Mouse (Mus musculus) heart, embryonic 10.5 days (tissue): ENCODE measurements around the gene Flcn. TPM values are rescaled to one million over a fixed set of nuclear protein-coding genes. Genes with fewer than 3 reads are reported as not detected.

Source experiments
- DNase-seq: peaks from one replicate; pipeline ENCODE4 v3.0.0-alpha.2; 2017; ENCODE audit warnings: low spot score
- H3K27ac ChIP-seq: fragments of 300-500 bp; sonication (generic); 2 replicates; pipeline ENCODE4 v1.5.1; 2016; ENCODE audit warnings: mild to moderate bottlenecking
- H3K27me3 ChIP-seq: fragments of 300-500 bp; sonication (generic); 2 replicates; pipeline ENCODE4 v1.6.1; 2016; ENCODE audit warnings: mild to moderate bottlenecking; ENCODE audit not compliant: poor library complexity, insufficient read depth, severe bottlenecking
- H3K36me3 ChIP-seq: fragments of 300-500 bp; sonication (generic); 2 replicates; pipeline ENCODE4 v1.6.1; 2016; ENCODE audit warnings: mild to moderate bottlenecking, moderate library complexity
- H3K4me1 ChIP-seq: fragments of 300-500 bp; sonication (generic); 2 replicates; pipeline ENCODE4 v1.6.1; 2016; ENCODE audit warnings: mild to moderate bottlenecking
- H3K4me3 ChIP-seq: fragments of 300-500 bp; sonication (generic); 2 replicates; pipeline ENCODE4 v1.5.1; 2016; ENCODE audit warnings: mild to moderate bottlenecking, moderate library complexity
- H3K9me3 ChIP-seq: fragments of 300-500 bp; sonication (generic); 2 replicates; pipeline ENCODE4 v1.6.1; 2016; ENCODE audit warnings: mild to moderate bottlenecking, moderate library complexity
- WGBS: fragments of 180-500 bp; shearing (Covaris S2); methylation state at CpG from one replicate; pipeline ENCODE4 v1.1.7; 2016; 5-methylcytosine and 5-hydroxymethylcytosine counted together
- polyA plus RNA-seq: library from polyadenylated mRNA; unstranded; fragments of >200 nt; fragmentation: Nextera tagmentation; extraction: Ambion mirVana; gene quantifications from 2 replicates; pipeline ENCODE4 v1.2.1, GENCODE M21; 2016

Flcn gene
- polyA plus RNA-seq, 1 experiment from 2014 or later: 25.0 TPM

GRCm38 (mm10) chr11:59800412-59800811 lies 9.4 kb downstream of the Flcn start:
- DNase-seq: no peak
- no peaks in the 10 kb centered on the region for H3K9me3 ChIP-seq
- H3K4me1 ChIP-seq: no peaks in the 10 kb centered on the region
- peaks cover 99% of the 10 kb centered on the region for H3K36me3 ChIP-seq
- H3K27ac ChIP-seq: no peak overlapping the region
- WGBS: 92% methylated on average over 10 of the region's 10 CpGs
- H3K4me3 ChIP-seq: no peak overlapping the region
- no peaks in the 10 kb centered on the region for H3K27me3 ChIP-seq

DNA sequence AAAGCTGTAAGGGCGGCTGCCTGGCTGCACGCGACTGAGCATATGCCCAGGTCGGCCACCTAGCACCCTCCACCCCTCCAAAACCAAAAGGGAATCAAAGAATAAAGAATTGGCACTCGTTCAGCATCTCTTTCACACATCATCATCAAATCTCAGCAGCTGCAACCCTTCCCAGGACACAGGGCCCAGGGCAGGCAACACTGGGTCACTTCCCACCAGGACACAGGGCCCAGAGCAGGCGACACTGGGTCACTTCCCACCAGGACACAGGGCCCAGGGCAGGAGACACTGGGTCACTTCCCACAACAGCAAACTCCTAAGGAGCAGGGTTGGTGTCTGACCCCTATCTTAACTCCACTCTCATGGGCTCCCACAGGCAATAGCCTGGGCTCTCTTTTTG lies 16.4 kb downstream of the Flcn start:
- Histone ChIP-seq H3K27me3 (0 out of 2 replicates have a peak, but pooled peaks cover 7% of the 10 kb centered on the region), H3K27ac (no peak overlapping the region), H3K36me3 (peaks cover 72% of the 10 kb centered on the region), H3K9me3 (no peaks in the 10 kb centered on the region), H3K4me3 (no peak overlapping the region), H3K4me1 (no peaks in the 10 kb centered on the region)
- WGBS: 90% methylated on average over 6 of the region's 6 CpGs
- DNase-seq: no peak

GRCm38 (mm10) chr11:59789311-59789710 lies 20.5 kb downstream of the Flcn start:
- WGBS: 84% methylated on average over 1 of the region's 1 CpGs

DNA sequence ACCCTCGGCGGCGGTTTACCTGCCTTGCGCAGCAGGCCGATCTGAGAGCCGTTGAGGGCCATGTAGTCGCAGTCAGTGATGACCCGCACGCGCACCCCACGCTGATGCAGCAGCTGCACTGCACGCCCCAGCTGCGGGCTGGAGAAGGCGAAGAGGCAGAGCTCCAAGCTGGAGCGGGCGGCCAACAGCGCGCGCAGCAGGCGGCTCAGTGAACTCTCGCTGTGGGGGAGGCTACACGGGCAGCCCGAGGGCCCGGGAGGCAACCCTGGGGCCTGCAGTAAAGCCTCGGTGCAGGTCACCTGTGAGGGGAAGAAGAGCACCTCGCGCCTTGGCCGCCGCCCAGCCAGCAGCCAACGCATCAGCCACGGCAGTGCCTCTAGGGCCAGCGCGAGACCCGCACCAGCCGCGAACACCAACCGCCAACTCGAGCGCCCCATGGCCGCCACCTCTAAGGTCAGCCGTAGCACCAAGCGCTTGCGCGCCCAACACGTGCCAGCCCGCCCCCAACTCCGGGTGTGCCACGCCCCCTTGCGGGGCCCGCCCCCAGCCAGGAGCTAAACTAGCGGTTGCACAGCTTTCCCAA lies 22.5 kb downstream of the Flcn start, which contains the start of gene Pld6:
Gene Pld6 (minus strand): TSS at position 447 of the 583 bp plus-strand sequence.
- H3K27ac ChIP-seq: peak within 1 kb of the TSS; percentile 84
- H3K36me3 ChIP-seq: peaks cover 13% of the 10 kb centered on the region
- peak; percentile 89 for DNase-seq
- peak within 1 kb of the TSS; percentile 69 for H3K4me3 ChIP-seq
- H3K4me1 ChIP-seq: peaks cover 30% of the 10 kb centered on the region
- H3K9me3 ChIP-seq: no peaks in the 10 kb centered on the region
- H3K27me3 ChIP-seq: peaks cover 32% of the 10 kb centered on the region
- under 1% methylated on average over 51 of the region's 51 CpGs for WGBS

More at GRCm38 (mm10) chr11:59789311-59789710, 20.5 kb downstream of the Flcn start:
- no peak overlapping the region for H3K4me3 ChIP-seq
- H3K4me1 ChIP-seq: peaks cover 23% of the 10 kb centered on the region
- peaks cover 32% of the 10 kb centered on the region for H3K27me3 ChIP-seq
- H3K9me3 ChIP-seq: no peaks in the 10 kb centered on the region
- H3K36me3 ChIP-seq: peaks cover 32% of the 10 kb centered on the region
- no peak overlapping the region for H3K27ac ChIP-seq
- DNase-seq: no peak

DNA sequence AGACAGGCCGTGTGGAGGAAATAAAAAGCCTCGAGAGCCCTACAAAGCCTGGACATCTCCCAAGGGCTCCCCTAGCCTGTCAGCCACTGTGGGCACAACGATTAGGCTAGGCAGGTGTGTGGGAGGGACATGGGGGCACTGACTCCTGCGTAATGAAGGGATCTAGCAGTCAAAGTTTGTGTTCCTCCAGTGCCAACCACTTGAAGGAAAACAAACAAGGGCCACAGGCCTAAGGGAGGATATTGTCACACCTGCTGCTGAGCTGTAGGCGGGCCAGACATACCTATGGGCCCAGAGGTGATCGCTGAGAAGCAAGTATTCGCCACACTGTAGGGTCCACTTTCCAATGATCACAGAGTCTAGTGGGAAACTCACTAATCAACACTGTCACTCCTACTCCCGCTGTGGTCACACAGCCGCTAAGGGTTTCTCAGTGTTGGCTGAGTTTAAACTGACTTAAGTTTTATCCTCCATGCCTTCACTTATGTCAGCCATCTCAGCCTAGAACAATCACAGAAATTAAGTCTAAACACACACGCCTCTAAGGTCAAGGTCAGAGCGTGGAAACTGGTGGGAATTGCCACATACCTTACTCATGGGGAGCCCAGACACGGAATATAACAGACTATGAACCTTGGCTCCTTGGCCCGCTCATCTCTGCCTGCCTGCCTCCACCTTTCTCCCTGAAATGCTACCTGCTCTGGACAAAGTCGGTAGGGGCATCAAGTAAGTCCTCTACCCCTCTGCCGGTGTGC lies 23.2 kb downstream of the Flcn start:
- WGBS: 48% methylated on average over 15 of the region's 15 CpGs

DNA sequence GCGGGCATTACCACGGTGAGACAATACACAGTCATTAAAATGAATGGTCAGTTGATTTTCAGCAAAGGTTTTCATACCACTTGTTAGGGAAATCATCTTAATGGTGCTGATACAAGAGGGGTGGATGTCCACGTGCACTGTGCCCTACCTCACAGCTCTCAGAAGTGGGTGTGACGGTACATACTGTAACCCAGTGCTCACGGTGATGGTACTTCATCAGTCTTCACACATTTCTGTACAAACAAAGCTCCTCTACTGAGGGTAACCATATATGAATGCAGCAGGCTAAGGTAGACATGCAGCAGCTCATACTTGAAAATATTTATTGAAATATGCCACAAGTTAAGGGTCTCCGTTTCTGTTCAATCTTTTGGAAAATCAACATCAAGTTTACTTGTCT lies 26.2 kb downstream of the Flcn start:
- H3K27me3 ChIP-seq: peaks cover 27% of the 10 kb centered on the region
- DNase-seq: no peak
- H3K36me3 ChIP-seq: peaks cover 5% of the 10 kb centered on the region
- 86% methylated on average over 6 of the region's 6 CpGs for WGBS
- H3K9me3 ChIP-seq: no peaks in the 10 kb centered on the region
- H3K27ac ChIP-seq: no peak overlapping the region
- H3K4me1 ChIP-seq: peaks cover 40% of the 10 kb centered on the region
- no peak overlapping the region for H3K4me3 ChIP-seq

More for the DNA sequence above, 23.2 kb downstream of the Flcn start:
- H3K4me1 ChIP-seq: peaks cover 30% of the 10 kb centered on the region
- DNase-seq: no peak
- H3K27me3 ChIP-seq: peaks cover 32% of the 10 kb centered on the region
- peaks cover 7% of the 10 kb centered on the region for H3K36me3 ChIP-seq
- no peaks in the 10 kb centered on the region for H3K9me3 ChIP-seq
- peak overlapping the region; percentile 69 for H3K4me3 ChIP-seq
- H3K27ac ChIP-seq: peak overlapping the region; percentile 84

- H3K36me3 ChIP-seq: peaks cover 19% of the 10 kb centered on the region
- H3K4me1 ChIP-seq: peaks cover 35% of the 10 kb centered on the region
- no peak overlapping the region for H3K4me3 ChIP-seq
- peaks cover 21% of the 10 kb centered on the region for H3K27me3 ChIP-seq
- no peak overlapping the region for H3K27ac ChIP-seq
- no peaks in the 10 kb centered on the region for H3K9me3 ChIP-seq
- no peak for DNase-seq
- WGBS: 78% methylated on average over 7 of the region's 7 CpGs
Observed at GRCm38 (mm10) chr11:59782091-59782590, 27.7 kb downstream of the Flcn start.

DNA sequence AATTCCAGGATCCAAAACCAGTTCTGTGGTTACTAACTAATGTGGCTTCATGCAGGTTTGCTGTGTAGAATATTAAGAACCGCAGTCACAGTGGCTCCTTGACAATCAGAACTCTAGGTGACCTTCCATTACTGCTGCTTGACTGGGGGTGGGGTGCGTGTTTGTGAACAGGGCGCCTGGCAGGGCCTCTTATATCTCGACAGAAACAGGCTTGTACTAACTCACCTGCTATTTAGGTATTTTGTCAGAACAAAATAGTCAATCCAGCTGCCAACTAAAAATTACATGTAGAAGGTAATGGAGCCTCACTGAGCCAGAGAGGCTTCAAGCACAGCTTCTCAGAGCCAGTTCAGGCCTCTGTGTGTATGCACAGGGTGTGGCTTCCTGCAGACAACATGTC lies 29.6 kb downstream of the Flcn start:
- DNase-seq: no peak
- Histone ChIP-seq H3K9me3 (no peaks in the 10 kb centered on the region), H3K36me3 (peaks cover 38% of the 10 kb centered on the region), H3K4me1 (peaks cover 24% of the 10 kb centered on the region), H3K27ac (no peak overlapping the region), H3K27me3 (peaks cover 4% of the 10 kb centered on the region; the same call in 1 of the 2 replicates), H3K4me3 (no peak overlapping the region)
- WGBS: 79% methylated on average over 4 of the region's 4 CpGs

- H3K4me3 ChIP-seq: no peak overlapping the region
- peaks cover 19% of the 10 kb centered on the region for H3K4me1 ChIP-seq
- peaks cover 41% of the 10 kb centered on the region for H3K36me3 ChIP-seq
- no peak for DNase-seq
- H3K27ac ChIP-seq: no peak overlapping the region
- H3K27me3 ChIP-seq: no peaks in the 10 kb centered on the region
- 80% methylated on average over 4 of the region's 4 CpGs for WGBS
- H3K9me3 ChIP-seq: no peaks in the 10 kb centered on the region
Observed at GRCm38 (mm10) chr11:59779406-59779805, 30.4 kb downstream of the Flcn start.

GRCm38 (mm10) chr11:59778874-59779223 lies 31.0 kb downstream of the Flcn start:
- H3K27me3 ChIP-seq: no peaks in the 10 kb centered on the region
- peaks cover 47% of the 10 kb centered on the region for H3K36me3 ChIP-seq
- H3K4me1 ChIP-seq: peaks cover 18% of the 10 kb centered on the region
- no peak overlapping the region for H3K4me3 ChIP-seq
- 73% methylated on average over 1 of the region's 1 CpGs for WGBS
- H3K9me3 ChIP-seq: no peaks in the 10 kb centered on the region
- H3K27ac ChIP-seq: no peak overlapping the region
- DNase-seq: no peak

DNA sequence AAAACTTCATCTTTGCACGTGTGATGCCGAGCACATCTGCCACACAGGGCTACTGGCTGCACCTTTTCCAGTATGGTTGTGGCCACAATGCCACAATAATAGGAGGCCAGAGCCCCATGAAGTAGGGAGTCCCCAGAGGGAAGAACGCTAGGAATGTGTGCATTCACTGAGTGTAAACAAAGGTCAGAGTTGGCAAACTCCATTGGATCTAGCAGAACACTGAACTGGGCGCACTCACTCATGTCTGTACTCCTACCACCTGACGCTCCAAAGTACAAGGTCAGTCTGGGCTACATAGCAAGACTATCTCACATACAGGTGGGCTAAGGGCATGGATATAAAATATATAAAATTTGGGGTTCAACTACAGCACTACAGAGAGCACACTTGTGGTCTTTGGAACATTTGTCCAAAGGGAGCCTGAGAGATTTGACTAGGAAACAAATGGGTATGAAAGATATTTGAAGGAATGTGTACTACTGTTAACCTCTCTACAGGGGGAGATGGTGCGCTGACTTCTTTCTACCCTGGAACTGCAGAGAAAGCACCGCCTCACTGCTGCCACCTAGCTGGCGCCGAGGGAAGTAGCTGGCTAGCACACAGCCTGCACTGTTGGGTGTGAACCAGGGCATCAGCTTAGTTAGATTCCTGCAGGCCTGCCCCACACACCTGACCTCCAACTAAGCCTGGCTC lies 31.5 kb downstream of the Flcn start:
- DNase-seq: peak; percentile 86
- WGBS: 56% methylated on average over 9 of the region's 9 CpGs
- no peaks in the 10 kb centered on the region for H3K27me3 ChIP-seq
- H3K4me3 ChIP-seq: no peak overlapping the region
- H3K36me3 ChIP-seq: peaks cover 52% of the 10 kb centered on the region
- no peak overlapping the region for H3K27ac ChIP-seq
- H3K9me3 ChIP-seq: no peaks in the 10 kb centered on the region
- H3K4me1 ChIP-seq: peaks cover 18% of the 10 kb centered on the region

- 83% methylated on average over 5 of the region's 5 CpGs for WGBS
- H3K36me3 ChIP-seq: peaks cover 62% of the 10 kb centered on the region
Observed at GRCm38 (mm10) chr11:59777259-59777658, 32.6 kb downstream of the Flcn start.

More at GRCm38 (mm10) chr11:59777259-59777658, 32.6 kb downstream of the Flcn start:
- Histone ChIP-seq H3K27me3 (no peaks in the 10 kb centered on the region), H3K4me3 (no peak overlapping the region), H3K27ac (no peak overlapping the region), H3K9me3 (no peaks in the 10 kb centered on the region), H3K4me1 (peaks cover 12% of the 10 kb centered on the region; the same call in 1 of the 2 replicates)
- DNase-seq: no peak
